Mouse (Mus musculus) spleen, adult 2 months (tissue): Measurements from ENCODE around the gene Akap8. TPM values are rescaled to one million over a fixed set of nuclear protein-coding genes. Genes with fewer than 3 reads are reported as not detected.

Source experiments
- DNase-seq, 2 experiments: peaks; one replicate each; pipeline versions ENCODE4 v3.0.0 to v3.0.0-alpha.2; 2012 to 2021; ENCODE audit warnings: low spot score in 2 of 2, low read depth in 1 of 2
- H3K27ac ChIP-seq: fragments of 200-500 bp; 2 replicates; pipeline ENCODE4 v1.5.1; 2012; ENCODE audit warnings: low read length, inconsistent platforms; ENCODE audit not compliant: insufficient read depth
- H3K27me3 ChIP-seq: fragments of 200-500 bp; 2 replicates; pipeline ENCODE4 v1.6.1; 2012; ENCODE audit warnings: mild to moderate bottlenecking, moderate library complexity, low read length, inconsistent platforms; ENCODE audit not compliant: control insufficient read depth, insufficient read depth
- H3K36me3 ChIP-seq: fragments of 200-500 bp; 2 replicates; pipeline ENCODE4 v1.6.1; 2012; ENCODE audit warnings: mild to moderate bottlenecking, low read length, inconsistent platforms; ENCODE audit not compliant: control insufficient read depth, insufficient read depth
- H3K4me1 ChIP-seq: fragments of 200-500 bp; 2 replicates; pipeline ENCODE4 v1.6.1; 2011; ENCODE audit warnings: inconsistent platforms; ENCODE audit not compliant: control insufficient read depth, insufficient read depth, insufficient read length
- H3K4me3 ChIP-seq: fragments of 200-500 bp; 2 replicates; pipeline ENCODE4 v1.5.1; 2011; ENCODE audit warnings: mild to moderate bottlenecking, inconsistent platforms; ENCODE audit not compliant: insufficient read depth, insufficient read length; ENCODE audit errors: extremely low read depth
- CTCF ChIP-seq: fragments of 200-500 bp; IDR thresholded peaks from 2 replicates; pipeline ENCODE4 v1.5.1; 2011; ENCODE audit warnings: mild to moderate bottlenecking, inconsistent platforms; ENCODE audit not compliant: insufficient read depth, insufficient read length, insufficient replicate concordance; ENCODE audit errors: extremely low read depth
- POLR2A ChIP-seq: fragments of 200-500 bp; IDR thresholded peaks from 2 replicates; pipeline ENCODE4 v1.6.1; 2011; ENCODE audit warnings: low read depth, low read length, inconsistent platforms
- WGBS: fragments of 180-500 bp; shearing (Covaris S2); methylation state at CpG from one replicate; pipeline ENCODE4 v1.1.7; 2018; 5-methylcytosine and 5-hydroxymethylcytosine counted together
- polyA plus RNA-seq: library from polyadenylated mRNA; depleted of rRNA; stranded (reverse); fragments of >200 nt; gene quantifications from 2 replicates; pipeline ENCODE4 v1.2.3, GENCODE M21; 2012

Gene Akap8
- polyA plus RNA-seq, 1 experiment, result 105 TPM

GRCm38 (mm10) chr17:32285138-32285670 is 35.8 kb downstream of the Akap8 start:
- Histone ChIP-seq H3K36me3 (no peaks in the 10 kb centered on the region; the same call in 1 of the 2 replicates), H3K4me3 (peak overlapping the region; percentile 92; the same call in 1 of the 2 replicates), H3K4me1 (peaks cover 8% of the 10 kb centered on the region), H3K27me3 (no peaks in the 10 kb centered on the region), H3K27ac (no peak overlapping the region)
- no peak for TF ChIP-seq CTCF
- no peak for TF ChIP-seq POLR2A
- DNase-seq, result no peak
- 54% methylated on average over 6 of the region's 6 CpGs for WGBS

GRCm38 (mm10) chr17:32284262-32285137 is 36.5 kb downstream of the Akap8 start, which contains the start of gene Brd4:
Brd4 (minus strand) TSS chr17:32284722.
- DNase-seq, result peak; percentile 67 to 86
- Histone ChIP-seq H3K27ac (peak within 1 kb of the TSS; percentile 97), H3K4me1 (peaks cover 8% of the 10 kb centered on the region), H3K27me3 (no peaks in the 10 kb centered on the region), H3K36me3 (no peaks in the 10 kb centered on the region), H3K4me3 (peak within 1 kb of the TSS; percentile 92)
- no peak for TF ChIP-seq CTCF
- TF ChIP-seq POLR2A, result peak; percentile 27; the same call in 1 of the 2 replicates
- 2% methylated on average over 67 of the region's 100 CpGs for WGBS

- WGBS, result under 1% methylated on average over 29 of the region's 41 CpGs
- H3K27me3 ChIP-seq, result no peaks in the 10 kb centered on the region
- DNase-seq, result peak; percentile 37 to 60
- peaks cover 9% of the 10 kb centered on the region for H3K4me1 ChIP-seq
- peak overlapping the region; percentile 97 for H3K27ac ChIP-seq
- no peaks in the 10 kb centered on the region for H3K36me3 ChIP-seq
- peak overlapping the region; percentile 92 for H3K4me3 ChIP-seq
- no peak for TF ChIP-seq CTCF
- no peak for TF ChIP-seq POLR2A
Observed at GRCm38 (mm10) chr17:32283771-32284221, 37.2 kb downstream of the Akap8 start.

- H3K27ac ChIP-seq, result peak overlapping the region; percentile 84
- no peak for TF ChIP-seq POLR2A
- no peak for TF ChIP-seq CTCF
- H3K27me3 ChIP-seq, result no peaks in the 10 kb centered on the region
- no peaks in the 10 kb centered on the region for H3K36me3 ChIP-seq
- peaks cover 10% of the 10 kb centered on the region for H3K4me1 ChIP-seq
- WGBS, result 10% methylated on average over 7 of the region's 7 CpGs
- no peak for DNase-seq
- H3K4me3 ChIP-seq, result peak overlapping the region; percentile 92
Observed at GRCm38 (mm10) chr17:32283341-32283740, 37.7 kb downstream of the Akap8 start.

GRCm38 (mm10) chr17:32281611-32282310 is 39.3 kb downstream of the Akap8 start:
- no peak for DNase-seq
- no peak overlapping the region; the same call in 1 of the 2 replicates for H3K4me3 ChIP-seq
- no peak for TF ChIP-seq POLR2A
- no peak for TF ChIP-seq CTCF
- H3K36me3 ChIP-seq, result no peaks in the 10 kb centered on the region
- 47% methylated on average over 4 of the region's 4 CpGs for WGBS
- peaks cover 10% of the 10 kb centered on the region for H3K4me1 ChIP-seq
- H3K27ac ChIP-seq, result 0 out of 2 replicates have a peak overlapping the region, but pooled peaks have one; percentile 27
- H3K27me3 ChIP-seq, result no peaks in the 10 kb centered on the region

GRCm38 (mm10) chr17:32281126-32281525 is 39.9 kb downstream of the Akap8 start:
- no peaks in the 10 kb centered on the region for H3K36me3 ChIP-seq
- no peak overlapping the region for H3K27ac ChIP-seq
- no peak overlapping the region; the same call in 1 of the 2 replicates for H3K4me3 ChIP-seq
- DNase-seq, result no peak
- peaks cover 12% of the 10 kb centered on the region for H3K4me1 ChIP-seq
- H3K27me3 ChIP-seq, result no peaks in the 10 kb centered on the region
- no peak for TF ChIP-seq POLR2A
- no peak for TF ChIP-seq CTCF
- 87% methylated on average over 2 of the region's 2 CpGs for WGBS
